Mouse (Mus musculus) MEL (cell line): ENCODE measurements at regions not wholly inside any gene's neighbourhood (a gene's known extent, or its start where the extent isn't known, plus 50 kb on each side); places are given as distances from the start of the nearest gene placed in this dataset.

Experiments
- DNase-seq: peaks from one replicate; pipeline ENCODE4 v3.0.0; 2011; ENCODE audit warnings: low read depth, low spot score
- H3K27ac ChIP-seq: 2 replicates; pipeline ENCODE4 v1.5.1; 2012; ENCODE audit warnings: low read depth, mild to moderate bottlenecking, control low read depth, low read length, moderate library complexity; ENCODE audit not compliant: control insufficient read depth
- H3K27me3 ChIP-seq, 2 experiments: fragments of 150-350 bp in 1 of 2; sonication (generic) in 1 of 2; 2 replicates each; pipeline ENCODE4 v1.6.1; 2012; ENCODE audit warnings: low read length in 2 of 2, mild to moderate bottlenecking in 2 of 2, improper control_type of control experiment in 1 of 2, moderate library complexity in 1 of 2; ENCODE audit not compliant: insufficient read depth in 2 of 2, control insufficient read depth in 1 of 2
- H3K36me3 ChIP-seq, 2 experiments: 2 replicates each; pipeline ENCODE4 v1.6.1; 2012 to 2014; ENCODE audit warnings: low read length in 2 of 2, improper control_type of control experiment in 1 of 2, inconsistent platforms in 1 of 2, mild to moderate bottlenecking in 1 of 2; ENCODE audit not compliant: insufficient read depth in 2 of 2, control insufficient read depth in 1 of 2
- H3K4me1 ChIP-seq, 2 experiments: fragments of 150-350 bp in 1 of 2; sonication (generic) in 1 of 2; 2 replicates each; pipeline ENCODE4 v1.6.1; 2012; ENCODE audit warnings: low read length in 2 of 2, improper control_type of control experiment in 1 of 2, mild to moderate bottlenecking in 1 of 2; ENCODE audit not compliant: insufficient read depth in 2 of 2, control insufficient read depth in 1 of 2
- H3K4me3 ChIP-seq, 2 experiments: fragments of 150-350 bp in 1 of 2; sonication (generic) in 1 of 2; 2 replicates each; pipeline ENCODE4 v1.5.1; 2012; ENCODE audit warnings: low read depth in 2 of 2, low read length in 2 of 2, mild to moderate bottlenecking in 2 of 2, moderate library complexity in 2 of 2, control low read depth in 1 of 2, improper control_type of control experiment in 1 of 2; ENCODE audit not compliant: control insufficient read depth in 1 of 2, insufficient read depth in 1 of 2
- H3K79me2 ChIP-seq: 2 replicates; pipeline ENCODE4 v1.6.1; 2012; ENCODE audit warnings: mild to moderate bottlenecking, low read length, moderate library complexity; ENCODE audit not compliant: control insufficient read depth, poor library complexity, insufficient read depth
- H3K9ac ChIP-seq: 2 replicates; pipeline ENCODE4 v1.6.1; 2012; ENCODE audit warnings: low read depth, mild to moderate bottlenecking, control low read depth, low read length, moderate library complexity; ENCODE audit not compliant: control insufficient read depth, poor library complexity, severe bottlenecking
- H3K9me3 ChIP-seq: fragments of 150-350 bp; sonication (generic); replicated peaks from 2 replicates; pipeline ENCODE4 v1.6.1; 2012; ENCODE audit warnings: mild to moderate bottlenecking, low read length, improper control_type of control experiment, moderate library complexity; ENCODE audit not compliant: insufficient read depth
- BHLHE40 ChIP-seq: IDR thresholded peaks from 2 replicates; pipeline ENCODE4 v1.6.1; 2012; ENCODE audit warnings: low read depth, mild to moderate bottlenecking, inconsistent platforms, low read length, improper control_type of control experiment, borderline replicate concordance
- CHD1 ChIP-seq: IDR thresholded peaks from 2 replicates; pipeline ENCODE4 v1.6.1; 2012; ENCODE audit warnings: low read depth, mild to moderate bottlenecking, inconsistent platforms, low read length, improper control_type of control experiment
- CTCF ChIP-seq, 3 experiments: IDR thresholded peaks in 2 of 3; conservative IDR thresholded peaks in 1 of 3; 2 replicates each; pipeline ENCODE4 v1.5.1; 2011 to 2012; ENCODE audit warnings: low read length in 3 of 3, low read depth in 2 of 3, mild to moderate bottlenecking in 2 of 3, improper control_type of control experiment in 1 of 3, inconsistent platforms in 1 of 3, mixed read lengths in 1 of 3, moderate library complexity in 1 of 3; ENCODE audit not compliant: control insufficient read depth in 1 of 3, insufficient read depth in 1 of 3, poor library complexity in 1 of 3, severe bottlenecking in 1 of 3
- ELF1 ChIP-seq: IDR thresholded peaks from 2 replicates; pipeline ENCODE4 v1.6.1; 2014; ENCODE audit warnings: low read depth, mild to moderate bottlenecking, inconsistent platforms, low read length, improper control_type of control experiment, moderate library complexity
- ETS1 ChIP-seq: IDR thresholded peaks from 2 replicates; pipeline ENCODE4 v1.6.1; 2012; ENCODE audit warnings: low read depth, mild to moderate bottlenecking, inconsistent platforms, low read length, improper control_type of control experiment, moderate library complexity
- GABPA ChIP-seq: IDR thresholded peaks from 2 replicates; pipeline ENCODE4 v1.6.1; 2012; ENCODE audit warnings: low read depth, mild to moderate bottlenecking, inconsistent platforms, low read length, improper control_type of control experiment, moderate library complexity
- HCFC1 ChIP-seq: IDR thresholded peaks from 2 replicates; pipeline ENCODE4 v1.6.1; 2012; ENCODE audit warnings: low read depth, mild to moderate bottlenecking, inconsistent platforms, low read length, improper control_type of control experiment, moderate library complexity
- JUND ChIP-seq: IDR thresholded peaks from 2 replicates; pipeline ENCODE4 v1.6.1; 2011; ENCODE audit warnings: low read depth, mild to moderate bottlenecking, improper control_type of control experiment, low read length
- MAFK ChIP-seq: IDR thresholded peaks from 2 replicates; pipeline ENCODE4 v1.6.1; 2011; ENCODE audit warnings: low read depth, mild to moderate bottlenecking, low read length, improper control_type of control experiment, borderline replicate concordance
- MAX ChIP-seq: IDR thresholded peaks from 2 replicates; pipeline ENCODE4 v1.6.1; 2011; ENCODE audit warnings: low read length, improper control_type of control experiment
- MEF2A ChIP-seq: IDR thresholded peaks from 2 replicates; pipeline ENCODE4 v1.6.1; 2014; ENCODE audit warnings: low read depth, mild to moderate bottlenecking, inconsistent platforms, low read length, improper control_type of control experiment; ENCODE audit not compliant: poor library complexity, insufficient replicate concordance, severe bottlenecking; ENCODE audit errors: extremely low read depth
- MYB ChIP-seq: IDR thresholded peaks from 2 replicates; pipeline ENCODE4 v1.6.1; 2011; ENCODE audit warnings: mild to moderate bottlenecking, low read depth, low read length, improper control_type of control experiment
- NELFE ChIP-seq: IDR thresholded peaks from 2 replicates; pipeline ENCODE4 v1.6.1; 2011; ENCODE audit warnings: low read depth, low read length, improper control_type of control experiment
- NRF1 ChIP-seq: IDR thresholded peaks from 2 replicates; pipeline ENCODE4 v1.6.1; 2014; ENCODE audit warnings: low read depth, mild to moderate bottlenecking, inconsistent platforms, low read length, improper control_type of control experiment, moderate library complexity; ENCODE audit not compliant: poor library complexity, insufficient read depth, severe bottlenecking
- POLR2AphosphoS5 ChIP-seq: IDR thresholded peaks from 2 replicates; pipeline ENCODE4 v1.6.1; 2012; ENCODE audit warnings: low read depth, borderline replicate concordance, mild to moderate bottlenecking, inconsistent platforms, low read length, moderate library complexity, mixed read lengths
- SIN3A ChIP-seq: IDR thresholded peaks from 2 replicates; pipeline ENCODE4 v1.6.1; 2012; ENCODE audit warnings: low read length, improper control_type of control experiment, inconsistent platforms
- SMC3 ChIP-seq: IDR thresholded peaks from 2 replicates; pipeline ENCODE4 v1.6.1; 2011; ENCODE audit warnings: low read depth, low read length, improper control_type of control experiment
- TBP ChIP-seq: IDR thresholded peaks from 2 replicates; pipeline ENCODE4 v1.8.0; 2011; ENCODE audit warnings: low read depth, low read length, improper control_type of control experiment
- TCF12 ChIP-seq: IDR thresholded peaks from 2 replicates; pipeline ENCODE4 v1.6.1; 2014; ENCODE audit warnings: low read depth, mild to moderate bottlenecking, inconsistent platforms, low read length, improper control_type of control experiment, moderate library complexity
- UBTF ChIP-seq: IDR thresholded peaks from 2 replicates; pipeline ENCODE4 v1.6.1; 2012; ENCODE audit warnings: low read depth, mild to moderate bottlenecking, inconsistent platforms, low read length, improper control_type of control experiment, moderate library complexity, borderline replicate concordance; ENCODE audit not compliant: insufficient read depth
- USF1 ChIP-seq: IDR thresholded peaks from 2 replicates; pipeline ENCODE4 v1.6.1; 2014; ENCODE audit warnings: low read depth, mild to moderate bottlenecking, inconsistent platforms, low read length, improper control_type of control experiment, moderate library complexity
- USF2 ChIP-seq, 2 experiments: IDR thresholded peaks; 2 replicates each; pipeline ENCODE4 v1.6.1; 2011 to 2012; ENCODE audit warnings: improper control_type of control experiment in 2 of 2, low read length in 2 of 2, borderline replicate concordance in 1 of 2, inconsistent platforms in 1 of 2, low read depth in 1 of 2, mild to moderate bottlenecking in 1 of 2; ENCODE audit not compliant: insufficient read depth in 1 of 2
- ZNF384 ChIP-seq: IDR thresholded peaks from 2 replicates; pipeline ENCODE4 v1.6.1; 2012; ENCODE audit warnings: low read depth, mild to moderate bottlenecking, inconsistent platforms, low read length, improper control_type of control experiment

- Histone ChIP-seq H3K79me2 (no peaks in the 10 kb centered on the region), H3K36me3 (no peaks in the 10 kb centered on the region), H3K4me3 (no peak overlapping the region), H3K9ac (no peak overlapping the region), H3K27ac (no peak overlapping the region), H3K27me3 (no peaks in the 10 kb centered on the region), H3K9me3 (no peaks in the 10 kb centered on the region)
- DNase-seq: no peak
- TF ChIP-seq CTCF (IDR thresholded peaks at IDR 0.05 in 2 of 3, conservative IDR thresholded peaks at IDR 0.05 in 1 of 3; ENCODE audit: control insufficient read depth in 1 of 3, insufficient read depth in 1 of 3, low read depth in 2 of 3, low read length in 3 of 3, poor library complexity in 1 of 3, severe bottlenecking in 1 of 3) (no peak), MAX (no peak), MAFK (no peak), TCF12 (no peak), ZNF384 (no peak), TBP (no peak), POLR2AphosphoS5 (no peak), ETS1 (no peak), HCFC1 (no peak), CHD1 (no peak), NRF1 (no peak), UBTF (no peak), BHLHE40 (no peak), NELFE (no peak), GABPA (no peak)
- TF ChIP-seq, all 39 proteins: peak for 0
- no peaks in the 10 kb centered on the region for H3K4me1 ChIP-seq
These were observed 265.7 kb downstream of the Lyplal1 start for GRCm38 (mm10) chr1:185851262-185851893.

GRCm38 (mm10) chr1:185861692-185862091 is 255.4 kb downstream of the Lyplal1 start:
- H3K36me3 ChIP-seq: no peaks in the 10 kb centered on the region

More at GRCm38 (mm10) chr1:185861692-185862091, 255.4 kb downstream of the Lyplal1 start:
- no peaks in the 10 kb centered on the region for H3K79me2 ChIP-seq
- no peaks in the 10 kb centered on the region for H3K9me3 ChIP-seq
- no peaks in the 10 kb centered on the region for H3K4me1 ChIP-seq
- no peak overlapping the region for H3K27ac ChIP-seq
- no peak overlapping the region for H3K9ac ChIP-seq
- peak; percentile 11 for DNase-seq
- H3K27me3 ChIP-seq: no peaks in the 10 kb centered on the region
- H3K4me3 ChIP-seq: no peak overlapping the region
- TF ChIP-seq SIN3A (no peak), SMC3 (no peak), USF1 (no peak), TCF12 (no peak), MAFK (no peak), JUND (no peak), UBTF (no peak), MEF2A (no peak), MYB (no peak), USF2 (IDR thresholded peaks at IDR 0.05; ENCODE audit: borderline replicate concordance in 1 of 2, insufficient read depth in 1 of 2, low read depth in 1 of 2, low read length in 2 of 2) (no peak), ELF1 (no peak), CHD1 (no peak), GABPA (no peak), ZNF384 (no peak)
